Mouse (Mus musculus) lung, postnatal 0 days (tissue): ENCODE results near the gene Ndufs7.

Source experiments
- CTCF ChIP-seq: IDR thresholded peaks from 2 replicates; pipeline ENCODE4 v1.5.1; 2016; ENCODE audit warnings: antibody characterized with exemption, mild to moderate bottlenecking
- EP300 ChIP-seq: IDR thresholded peaks from 2 replicates; pipeline ENCODE4 v1.6.1; 2016; ENCODE audit warnings: antibody characterized with exemption, mild to moderate bottlenecking, control low read depth

GRCm38 (mm10) chr10:80250573-80250972 is 1.7 kb downstream of the Ndufs7 start:
- TF ChIP-seq CTCF (no peak), EP300 (no peak)
